Mouse (Mus musculus) thymus, adult 2 months (tissue): ENCODE data around the gene Jmjd8. TPM values are rescaled to one million over a fixed set of nuclear protein-coding genes. Genes with fewer than 3 reads are reported as not detected.
A peak's percentile ranks its signal among the peaks of the same experiment; 100 is the strongest.

Experiments used
- DNase-seq: peaks from one replicate; pipeline ENCODE4 v3.0.0; 2021
- H3K27ac ChIP-seq: fragments of 200-500 bp; 2 replicates; pipeline ENCODE4 v1.5.1; 2012; ENCODE audit warnings: low read length, control low read depth; ENCODE audit not compliant: control insufficient read depth, insufficient read depth
- H3K27me3 ChIP-seq: fragments of 200-500 bp; 2 replicates; pipeline ENCODE4 v1.6.1; 2012; ENCODE audit warnings: mild to moderate bottlenecking, low read length, moderate library complexity, mixed read lengths; ENCODE audit not compliant: control insufficient read depth, insufficient read depth
- H3K36me3 ChIP-seq: fragments of 200-500 bp; 2 replicates; pipeline ENCODE4 v1.6.1; 2012; ENCODE audit warnings: mild to moderate bottlenecking, low read length, moderate library complexity; ENCODE audit not compliant: control insufficient read depth, insufficient read depth
- H3K4me1 ChIP-seq: fragments of 200-500 bp; replicated peaks from 2 replicates; pipeline ENCODE4 v1.6.1; 2012; ENCODE audit warnings: low read length; ENCODE audit not compliant: control insufficient read depth, insufficient read depth
- H3K4me3 ChIP-seq: fragments of 200-500 bp; 2 replicates; pipeline ENCODE4 v1.5.1; 2012; ENCODE audit warnings: mild to moderate bottlenecking, low read length, control low read depth, moderate library complexity; ENCODE audit not compliant: control insufficient read depth, insufficient read depth
- CTCF ChIP-seq: fragments of 200-500 bp; IDR thresholded peaks from 2 replicates; pipeline ENCODE4 v1.5.1; 2012; ENCODE audit warnings: mild to moderate bottlenecking, control low read depth, low read length, moderate library complexity, borderline replicate concordance; ENCODE audit not compliant: control insufficient read depth, poor library complexity, insufficient read depth; ENCODE audit errors: extremely low read depth
- POLR2A ChIP-seq: fragments of 200-500 bp; IDR thresholded peaks from 2 replicates; pipeline ENCODE4 v1.6.1; 2012; ENCODE audit warnings: mild to moderate bottlenecking, low read length, control low read depth, moderate library complexity; ENCODE audit not compliant: control insufficient read depth, poor library complexity, insufficient read depth; ENCODE audit errors: extremely low read depth
- WGBS: fragments of 180-500 bp; shearing (Covaris S2); methylation state at CpG from one replicate; pipeline ENCODE4 v1.1.7; 2018; 5-methylcytosine and 5-hydroxymethylcytosine counted together
- polyA plus RNA-seq: library from polyadenylated mRNA; depleted of rRNA; stranded (reverse); fragments of >200 nt; gene quantifications from 2 replicates; pipeline ENCODE4 v1.2.3, GENCODE M21; 2012

Gene Jmjd8
- polyA plus RNA-seq, 1 experiment = 83.2 TPM

GRCm38 (mm10) chr17:25786781-25787504, 41.7 kb upstream of the Jmjd8 start:
- no peak for DNase-seq
- WGBS = 68% methylated on average over 9 of the region's 9 CpGs
- Histone ChIP-seq H3K27me3 (no peaks in the 10 kb centered on the region), H3K36me3 (no peaks in the 10 kb centered on the region; the same call in 1 of the 2 replicates), H3K4me3 (no peak overlapping the region), H3K4me1 (peaks cover 22% of the 10 kb centered on the region), H3K27ac (no peak overlapping the region)
- TF ChIP-seq CTCF (no peak), POLR2A (no peak)

GRCm38 (mm10) chr17:25791320-25791842, 37.3 kb upstream of the Jmjd8 start:
- no peak for TF ChIP-seq POLR2A
- no peak for TF ChIP-seq CTCF
- Histone ChIP-seq H3K27ac (peak overlapping the region; percentile 81), H3K4me1 (peaks cover 34% of the 10 kb centered on the region), H3K36me3 (no peaks in the 10 kb centered on the region), H3K27me3 (no peaks in the 10 kb centered on the region), H3K4me3 (peak overlapping the region; percentile 57)
- 27% methylated on average over 19 of the region's 19 CpGs for WGBS
- no peak for DNase-seq

- Histone ChIP-seq H3K27me3 (no peaks in the 10 kb centered on the region), H3K4me1 (peaks cover 35% of the 10 kb centered on the region), H3K27ac (peak overlapping the region; percentile 81), H3K36me3 (no peaks in the 10 kb centered on the region), H3K4me3 (peak overlapping the region; percentile 57)
- DNase-seq = peak; percentile 82
- under 1% methylated on average over 45 of the region's 45 CpGs for WGBS
- TF ChIP-seq CTCF (no peak), POLR2A (peak; percentile 26; the same call in 1 of the 2 replicates)
Observed at GRCm38 (mm10) chr17:25791843-25792527, 36.7 kb upstream of the Jmjd8 start.

GRCm38 (mm10) chr17:25792615-25793014, 36.1 kb upstream of the Jmjd8 start, which contains the start of gene Fam173a:
Gene Fam173a, minus strand, starts transcription at chr17:25792901.
- Histone ChIP-seq H3K36me3 (no peaks in the 10 kb centered on the region), H3K4me3 (peak within 1 kb of the TSS; percentile 57), H3K27ac (peak within 1 kb of the TSS; percentile 81), H3K4me1 (peaks cover 38% of the 10 kb centered on the region), H3K27me3 (no peaks in the 10 kb centered on the region)
- DNase-seq = peak; percentile 85
- 0% methylated on average over 14 of the region's 14 CpGs for WGBS
- TF ChIP-seq POLR2A (0 out of 2 replicates have a peak, but pooled peaks have one; percentile 28), CTCF (0 out of 2 replicates have a peak, but pooled peaks have one; percentile 39)

- no peak for TF ChIP-seq POLR2A
- TF ChIP-seq CTCF = no peak
- no peaks in the 10 kb centered on the region for H3K27me3 ChIP-seq
- H3K4me3 ChIP-seq = no peak overlapping the region
- DNase-seq = no peak
- peaks cover 38% of the 10 kb centered on the region for H3K4me1 ChIP-seq
- H3K27ac ChIP-seq = no peak overlapping the region
- WGBS = 94% methylated on average over 13 of the region's 13 CpGs
- no peaks in the 10 kb centered on the region for H3K36me3 ChIP-seq
Observed at GRCm38 (mm10) chr17:25794197-25794596, 34.5 kb upstream of the Jmjd8 start.

GRCm38 (mm10) chr17:25794998-25795397, 33.7 kb upstream of the Jmjd8 start:
- DNase-seq = no peak
- Histone ChIP-seq H3K36me3 (no peaks in the 10 kb centered on the region), H3K27ac (no peak overlapping the region), H3K4me1 (peaks cover 38% of the 10 kb centered on the region), H3K4me3 (no peak overlapping the region), H3K27me3 (no peaks in the 10 kb centered on the region)
- 96% methylated on average over 17 of the region's 17 CpGs for WGBS
- TF ChIP-seq POLR2A = no peak
- no peak for TF ChIP-seq CTCF
